Mouse (Mus musculus): ENCODE data around the gene Acadvl. TPM values are rescaled to one million over a fixed set of nuclear protein-coding genes. Genes with fewer than 3 reads are reported as not detected.

The Acadvl gene
- polyA plus RNA-seq, 1 experiment from 2014 or later, result 131 TPM

- ATAC-seq (ENCODE audit: extremely low read depth, insufficient number of reproducible peaks, low FRiP score, low TSS enrichment), result peak; percentile 43; the same call in 1 of the 2 replicates
Observed at GRCm38 (mm10) chr11:70026689-70027088, 11.5 kb upstream of the Acadvl start.

GRCm38 (mm10) chr11:70024151-70024514 lies 8.9 kb upstream of the Acadvl start:
- Histone ChIP-seq H3K9ac (peak overlapping the region; percentile 78), H3K4me1 (peaks cover 86% of the 10 kb centered on the region), H3K9me3 (no peaks in the 10 kb centered on the region), H3K27ac (replicated peaks) (no peak overlapping the region), H3K4me3 (peak overlapping the region; percentile 49), H3K36me3 (no peaks in the 10 kb centered on the region), H3K4me2 (peak overlapping the region; percentile 73), H3K27me3 (replicated peaks) (peaks cover 7% of the 10 kb centered on the region; the same call in 1 of the 2 replicates)
- WGBS, result 14% methylated on average over 6 of the region's 6 CpGs
- ATAC-seq (ENCODE audit: extremely low read depth, insufficient number of reproducible peaks, low FRiP score, low TSS enrichment), result no peak

More at GRCm38 (mm10) chr11:70026689-70027088, 11.5 kb upstream of the Acadvl start:
- Histone ChIP-seq H3K4me1 (peaks cover 74% of the 10 kb centered on the region), H3K27me3 (replicated peaks) (peaks cover 7% of the 10 kb centered on the region; the same call in 1 of the 2 replicates), H3K9me3 (no peaks in the 10 kb centered on the region), H3K4me2 (peak overlapping the region; percentile 65), H3K27ac (replicated peaks) (peak overlapping the region; percentile 28), H3K9ac (peak overlapping the region; percentile 42), H3K4me3 (peak overlapping the region; percentile 37), H3K36me3 (peaks cover 11% of the 10 kb centered on the region)
- 3% methylated on average over 19 of the region's 19 CpGs for WGBS

- Histone ChIP-seq H3K9me3 (no peaks in the 10 kb centered on the region), H3K4me3 (peak overlapping the region; percentile 49), H3K36me3 (no peaks in the 10 kb centered on the region), H3K4me2 (peak overlapping the region; percentile 73), H3K9ac (peak overlapping the region; percentile 78), H3K27me3 (replicated peaks) (peaks cover 7% of the 10 kb centered on the region; the same call in 1 of the 2 replicates), H3K4me1 (peaks cover 86% of the 10 kb centered on the region), H3K27ac (replicated peaks) (no peak overlapping the region)
- 6% methylated on average over 19 of the region's 29 CpGs for WGBS
- no peak for ATAC-seq (ENCODE audit: extremely low read depth, insufficient number of reproducible peaks, low FRiP score, low TSS enrichment)
Observed at GRCm38 (mm10) chr11:70023481-70024150, 8.4 kb upstream of the Acadvl start.

- no peaks in the 10 kb centered on the region for H3K36me3 ChIP-seq
- peak; percentile 74 for ATAC-seq (ENCODE audit: extremely low read depth, insufficient number of reproducible peaks, low FRiP score, low TSS enrichment)
- WGBS, result 3% methylated on average over 39 of the region's 40 CpGs
- H3K4me1 ChIP-seq, result peaks cover 81% of the 10 kb centered on the region
- H3K27me3 ChIP-seq (replicated peaks), result no peaks in the 10 kb centered on the region
- peak overlapping the region; percentile 61 for H3K9ac ChIP-seq
- peak overlapping the region; percentile 66 for H3K4me3 ChIP-seq
- H3K9me3 ChIP-seq, result no peaks in the 10 kb centered on the region
- peak overlapping the region; percentile 87 for H3K27ac ChIP-seq (replicated peaks)
- H3K4me2 ChIP-seq, result peak overlapping the region; percentile 86
Observed at GRCm38 (mm10) chr11:70021264-70022132, 6.3 kb upstream of the Acadvl start.

GRCm38 (mm10) chr11:70020731-70021263 lies 5.6 kb upstream of the Acadvl start:
- no peaks in the 10 kb centered on the region for H3K9me3 ChIP-seq
- H3K9ac ChIP-seq, result peak overlapping the region; percentile 90
- no peaks in the 10 kb centered on the region for H3K27me3 ChIP-seq (replicated peaks)
- peak; percentile 64 for ATAC-seq (ENCODE audit: extremely low read depth, insufficient number of reproducible peaks, low FRiP score, low TSS enrichment)
- peak overlapping the region; percentile 87 for H3K27ac ChIP-seq (replicated peaks)
- WGBS, result under 1% methylated on average over 8 of the region's 8 CpGs
- H3K4me3 ChIP-seq, result peak overlapping the region; percentile 66
- peaks cover 76% of the 10 kb centered on the region for H3K4me1 ChIP-seq
- peak overlapping the region; percentile 86 for H3K4me2 ChIP-seq
- H3K36me3 ChIP-seq, result no peaks in the 10 kb centered on the region

GRCm38 (mm10) chr11:70020022-70020631 lies 4.9 kb upstream of the Acadvl start:
- no peaks in the 10 kb centered on the region for H3K27me3 ChIP-seq (replicated peaks)
- no peak for ATAC-seq (ENCODE audit: extremely low read depth, insufficient number of reproducible peaks, low FRiP score, low TSS enrichment)
- peaks cover 75% of the 10 kb centered on the region for H3K4me1 ChIP-seq
- H3K36me3 ChIP-seq, result no peaks in the 10 kb centered on the region
- H3K4me3 ChIP-seq, result peak overlapping the region; percentile 66
- peak overlapping the region; percentile 87 for H3K27ac ChIP-seq (replicated peaks)
- peak overlapping the region; percentile 90 for H3K9ac ChIP-seq
- H3K9me3 ChIP-seq, result no peaks in the 10 kb centered on the region
- H3K4me2 ChIP-seq, result peak overlapping the region; percentile 86
- 27% methylated on average over 8 of the region's 8 CpGs for WGBS

- peak overlapping the region; percentile 86 for H3K4me2 ChIP-seq
- peaks cover 79% of the 10 kb centered on the region for H3K4me1 ChIP-seq
- WGBS, result 7% methylated on average over 1 of the region's 2 CpGs
- peak overlapping the region; percentile 87 for H3K27ac ChIP-seq (replicated peaks)
- peak overlapping the region; percentile 90 for H3K9ac ChIP-seq
- no peaks in the 10 kb centered on the region for H3K9me3 ChIP-seq
- no peaks in the 10 kb centered on the region for H3K36me3 ChIP-seq
- no peak for ATAC-seq (ENCODE audit: extremely low read depth, insufficient number of reproducible peaks, low FRiP score, low TSS enrichment)
- peak overlapping the region; percentile 66 for H3K4me3 ChIP-seq
- H3K27me3 ChIP-seq (replicated peaks), result no peaks in the 10 kb centered on the region
Observed at GRCm38 (mm10) chr11:70019495-70020021, 4.3 kb upstream of the Acadvl start.

GRCm38 (mm10) chr11:70018131-70018990 lies 3.1 kb upstream of the Acadvl start:
- Histone ChIP-seq H3K27me3 (replicated peaks) (no peaks in the 10 kb centered on the region), H3K4me1 (peaks cover 81% of the 10 kb centered on the region), H3K4me2 (peak overlapping the region; percentile 86), H3K27ac (replicated peaks) (peak overlapping the region; percentile 87), H3K9ac (peak overlapping the region; percentile 90), H3K36me3 (peaks cover 9% of the 10 kb centered on the region), H3K9me3 (no peaks in the 10 kb centered on the region), H3K4me3 (peak overlapping the region; percentile 66)
- no peak for ATAC-seq (ENCODE audit: extremely low read depth, insufficient number of reproducible peaks, low FRiP score, low TSS enrichment)
- 2% methylated on average over 25 of the region's 25 CpGs for WGBS

- Histone ChIP-seq H3K4me1 (peaks cover 73% of the 10 kb centered on the region), H3K4me3 (no peak overlapping the region), H3K4me2 (peak overlapping the region; percentile 86; the same call in 1 of the 2 replicates), H3K9me3 (no peaks in the 10 kb centered on the region), H3K9ac (peak overlapping the region; percentile 90), H3K27ac (replicated peaks) (no peak overlapping the region), H3K36me3 (peaks cover 20% of the 10 kb centered on the region), H3K27me3 (replicated peaks) (no peaks in the 10 kb centered on the region)
- ATAC-seq (ENCODE audit: extremely low read depth, insufficient number of reproducible peaks, low FRiP score, low TSS enrichment), result no peak
- WGBS, result 37% methylated on average over 7 of the region's 7 CpGs
Observed at GRCm38 (mm10) chr11:70017199-70017767, 2.1 kb upstream of the Acadvl start.

GRCm38 (mm10) chr11:70016669-70017068 lies 1.5 kb upstream of the Acadvl start, which contains the start of gene Dlg4:
Gene Dlg4, plus strand, starts transcription at chr11:70016942.
- WGBS, result 63% methylated on average over 3 of the region's 3 CpGs
- Histone ChIP-seq H3K4me3 (peak within 1 kb of the TSS; percentile 66), H3K4me2 (peak within 1 kb of the TSS; percentile 86), H3K4me1 (peaks cover 68% of the 10 kb centered on the region), H3K27ac (replicated peaks) (peak within 1 kb of the TSS; percentile 87), H3K36me3 (peaks cover 26% of the 10 kb centered on the region), H3K9me3 (no peaks in the 10 kb centered on the region), H3K9ac (peak within 1 kb of the TSS; percentile 90), H3K27me3 (replicated peaks) (no peaks in the 10 kb centered on the region)
- ATAC-seq (ENCODE audit: extremely low read depth, insufficient number of reproducible peaks, low FRiP score, low TSS enrichment), result no peak

Measured in heart, embryonic 13.5 days (tissue).